In genomic region chr19:44899947-44900773, GRCm38 (mm10) we compare ENCODE assay signal across 8 mouse cellular contexts. TPM values are rescaled to one million over a fixed set of nuclear protein-coding genes. Genes with fewer than 3 reads are reported as not detected.
DNase-seq lines count a peak whose midpoint lies in the region; ATAC-seq and TF ChIP-seq lines count a peak whose summit lies in the region.

No protein-coding gene starts in this region.

- H3K4me3 ChIP-seq in embryonic fibroblast, embryonic 13.5 days (ENCODE audit: insufficient read depth, low read length) = no peak overlapping the region
- no peak overlapping the region for H3K4me3 ChIP-seq in hindbrain, embryonic 14.5 days (replicated peaks; ENCODE audit: low read length)
- no peak overlapping the region for H3K4me3 ChIP-seq in midbrain, embryonic 10.5 days

- DNase-seq in Muller cell, postnatal 12 days (ENCODE audit: inconsistent ontology term) = peak; percentile 90
- peak; percentile 50 for DNase-seq in hindbrain, embryonic 14.5 days (ENCODE audit: low spot score)
- DNase-seq in midbrain, embryonic 10.5 days (ENCODE audit: low spot score) = no peak
- DNase-seq in frontal cortex, postnatal 14 days (ENCODE audit: low spot score in 2 of 2) = no peak
- no peak for DNase-seq in spleen, postnatal 14 days (ENCODE audit: low spot score in 2 of 2)
- no peak for DNase-seq in frontal cortex, postnatal 10 days (ENCODE audit: low spot score in 2 of 2)
- no peak for DNase-seq in embryo, embryonic 10.5 days (ENCODE audit: low spot score)

- H3K9me3 ChIP-seq in hindbrain, embryonic 14.5 days (ENCODE audit: control insufficient read depth, low read length) = no peaks in the 10 kb centered on the region
- H3K9me3 ChIP-seq in midbrain, embryonic 10.5 days (replicated peaks) = no peaks in the 10 kb centered on the region

- H3K27me3 ChIP-seq in hindbrain, embryonic 14.5 days (ENCODE audit: control insufficient read depth, insufficient read depth, low read length) = peaks cover 16% of the 10 kb centered on the region
- peaks cover 99% of the 10 kb centered on the region for H3K27me3 ChIP-seq in midbrain, embryonic 10.5 days (ENCODE audit: low read depth, poor library complexity, severe bottlenecking)

- 13% methylated on average over 21 of the region's 22 CpGs for WGBS in hindbrain, embryonic 14.5 days
- WGBS in midbrain, embryonic 10.5 days = 39% methylated on average over 22 of the region's 22 CpGs

- TF ChIP-seq CTCF in embryonic fibroblast, embryonic 13.5 days (IDR thresholded peaks at IDR 0.05; ENCODE audit: borderline replicate concordance, insufficient read depth, low read length) = no peak

- ATAC-seq in hindbrain, embryonic 14.5 days (ENCODE audit: low FRiP score) = peak; percentile 84

- peaks cover 14% of the 10 kb centered on the region for H3K4me1 ChIP-seq in embryonic fibroblast, embryonic 13.5 days (ENCODE audit: control insufficient read depth, insufficient read depth, low read length)
- H3K4me1 ChIP-seq in hindbrain, embryonic 14.5 days (replicated peaks; ENCODE audit: control insufficient read depth, insufficient read depth, low read length) = peaks cover 22% of the 10 kb centered on the region
- peaks cover 45% of the 10 kb centered on the region for H3K4me1 ChIP-seq in midbrain, embryonic 10.5 days

- H3K9ac ChIP-seq in hindbrain, embryonic 14.5 days = peak overlapping the region; percentile 36; the same call in 1 of the 2 replicates

- no peaks in the 10 kb centered on the region for H3K36me3 ChIP-seq in hindbrain, embryonic 14.5 days (replicated peaks; ENCODE audit: control insufficient read depth, insufficient read depth)
- no peaks in the 10 kb centered on the region for H3K36me3 ChIP-seq in midbrain, embryonic 10.5 days

- peak overlapping the region; percentile 21 for H3K4me2 ChIP-seq in hindbrain, embryonic 14.5 days (replicated peaks)

- peak overlapping the region; percentile 3; the same call in 1 of the 2 replicates for H3K27ac ChIP-seq in embryonic fibroblast, embryonic 13.5 days (ENCODE audit: insufficient read depth, low read length)
- peak overlapping the region; percentile 77 for H3K27ac ChIP-seq in hindbrain, embryonic 14.5 days
- peak overlapping the region; percentile 59 for H3K27ac ChIP-seq in midbrain, embryonic 10.5 days (replicated peaks)

- TF ChIP-seq POLR2A in embryonic fibroblast, embryonic 13.5 days (IDR thresholded peaks at IDR 0.05; ENCODE audit: low read depth, low read length) = no peak

RNA-seq across cellular contexts. Expression of gene Slf2, which starts 30.8 kb away (rescaled TPM):
- 24.5 and 28.0 TPM in 2 replicates for polyA plus RNA-seq in embryonic fibroblast, embryonic 13.5 days (2011; ENCODE audit: insufficient read length, low read depth, missing spikeins)
- polyA plus RNA-seq in hindbrain, embryonic 14.5 days (2014; fragmentation: Nextera tagmentation; extraction: Ambion mirVana) = 33.1 and 34.8 TPM in 2 replicates
- 37.2 and 39.1 TPM in 2 replicates for polyA plus RNA-seq in midbrain, embryonic 10.5 days (2016; fragmentation: Nextera tagmentation; extraction: Ambion mirVana)

Comparison
In these comparisons a context has a peak if more than half of its experiments do, and no peak if none do; other contexts are left out.
1. DNase-seq: peak in Muller cell, postnatal 12 days (single experiment) and hindbrain, embryonic 14.5 days (single experiment); none in midbrain, embryonic 10.5 days (single experiment), frontal cortex, postnatal 14 days (0 of 2), spleen, postnatal 14 days (0 of 2), frontal cortex, postnatal 10 days (0 of 2) and embryo, embryonic 10.5 days (single experiment).
2. H3K27ac ChIP-seq: peak in every context shown above with its lines; median percentile 77 in hindbrain, embryonic 14.5 days; 59 in midbrain, embryonic 10.5 days; 3 in embryonic fibroblast, embryonic 13.5 days.